Mouse (Mus musculus): ENCODE results near the gene Scd4.
"Not testable (repeated sequence)": the region's sequence is repeated elsewhere in the genome, so short reads cannot be mapped to it uniquely, and the experiment has no call there.

DNA sequence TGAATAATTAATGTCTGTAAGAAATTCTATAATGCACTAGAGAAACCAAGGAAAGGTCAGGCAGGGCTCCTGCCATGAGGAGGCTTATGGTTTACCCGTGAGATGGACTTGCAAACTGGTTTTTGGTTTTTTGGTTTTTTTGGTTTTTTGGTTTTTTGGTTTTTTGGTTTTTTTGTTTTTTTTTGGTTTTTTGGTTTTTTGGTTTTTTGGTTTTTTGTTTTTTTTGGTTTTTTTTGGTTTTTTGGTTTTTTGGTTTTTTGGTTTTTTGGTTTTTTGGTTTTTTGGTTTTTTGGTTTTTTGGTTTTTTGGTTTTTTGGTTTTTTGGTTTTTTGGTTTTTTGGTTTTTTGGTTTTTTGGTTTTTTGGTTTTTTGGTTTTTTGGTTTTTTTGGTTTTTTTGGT, 1.8 kb upstream of the Scd4 start:
- TF ChIP-seq CTCF (IDR thresholded peaks at IDR 0.05; ENCODE audit: insufficient read depth, low read length); POLR2A (IDR thresholded peaks at IDR 0.05; ENCODE audit: borderline replicate concordance, extremely low read depth, low read depth, low read length): not testable (repeated sequence)
